Mouse (Mus musculus) cerebellum, adult 9-10 months (tissue): ENCODE measurements around the gene Foxd2.

Experiments used
- DNase-seq: peaks from one replicate; pipeline ENCODE4 v3.0.0; 2022

The Foxd2 gene

DNA sequence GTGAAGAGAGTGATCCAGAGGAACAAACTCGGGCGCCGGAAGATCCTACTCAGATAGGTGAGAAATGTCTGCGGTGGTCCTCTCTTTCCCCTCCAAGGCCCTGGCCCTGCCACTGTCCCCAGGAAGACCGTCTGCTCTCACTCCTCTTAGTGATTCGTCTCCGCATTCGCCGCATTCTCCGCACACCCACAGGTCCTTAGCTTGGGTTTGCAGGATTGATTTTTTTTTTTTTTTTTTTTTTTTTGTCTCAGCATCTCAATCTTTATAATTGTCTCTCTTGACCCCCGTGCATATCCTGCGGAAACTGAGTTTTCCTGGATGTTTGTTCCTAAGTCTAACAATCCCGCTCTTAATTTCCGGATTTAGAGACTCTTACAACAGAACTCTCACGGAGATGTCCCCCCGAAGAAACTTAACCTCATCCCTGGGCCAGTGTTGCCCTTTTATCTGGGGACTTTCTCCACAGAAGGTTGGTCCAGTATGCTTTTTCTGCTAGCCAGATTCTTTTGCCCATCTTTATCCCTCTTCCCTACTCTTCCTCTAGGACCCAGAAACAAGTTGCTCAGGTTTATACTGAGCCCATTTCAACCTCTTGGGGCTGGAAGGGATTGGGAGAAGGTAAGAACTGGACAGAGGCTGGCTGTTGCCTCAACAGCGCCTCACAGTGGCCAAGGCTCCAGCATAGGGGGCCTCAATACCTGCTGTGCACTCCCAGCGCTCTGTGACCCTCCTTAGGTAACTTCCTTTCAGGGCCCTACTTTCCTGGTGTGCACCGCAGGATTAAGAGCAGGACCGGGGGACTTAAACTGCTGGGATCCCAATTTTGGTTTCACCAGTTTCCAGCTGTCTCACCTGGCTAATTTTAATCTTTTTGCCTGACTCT, 1.2 kb upstream of the Foxd2 start:
- DNase-seq = no peak

DNA sequence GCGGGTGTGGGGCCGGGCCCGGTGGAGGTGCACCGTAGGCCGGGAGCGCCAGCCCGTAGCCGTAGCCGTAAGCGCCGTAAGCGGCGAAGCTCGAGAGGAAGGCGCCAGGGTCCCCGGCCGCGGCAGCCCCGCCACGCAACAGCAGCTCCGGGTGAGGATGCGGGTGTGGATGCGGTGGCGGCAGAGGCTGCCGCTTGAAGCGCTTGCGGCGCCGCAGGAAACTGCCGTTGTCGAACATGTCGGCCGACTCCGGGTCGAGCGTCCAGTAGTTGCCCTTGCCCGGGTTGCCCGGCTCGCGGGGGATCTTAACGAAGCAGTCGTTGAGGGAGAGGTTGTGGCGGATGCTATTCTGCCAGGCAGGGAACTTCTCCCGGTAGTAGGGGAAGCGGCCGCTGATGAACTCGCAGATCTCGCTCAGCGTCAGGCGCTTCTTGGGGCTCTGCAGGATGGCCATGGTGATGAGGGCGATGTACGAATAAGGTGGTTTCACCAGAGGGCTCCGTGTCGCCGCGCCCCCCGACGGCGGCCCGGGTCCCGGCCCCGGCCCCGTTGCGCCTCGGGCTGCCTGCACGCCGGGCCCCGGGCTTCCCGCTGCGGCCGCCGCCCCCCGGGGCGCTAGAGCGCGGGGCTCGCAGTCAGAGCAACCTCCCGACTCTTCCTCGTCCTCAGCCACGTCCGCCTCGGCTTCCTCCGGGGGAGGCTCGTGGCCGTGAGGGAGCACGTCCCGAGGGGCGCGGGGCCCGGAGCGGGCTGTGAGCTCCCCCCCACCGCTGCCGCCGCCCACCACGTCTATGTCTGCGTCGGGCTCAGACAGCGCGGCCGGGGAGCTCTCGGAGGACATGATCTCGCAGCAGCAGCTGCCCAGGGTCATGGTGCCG, 483 bp downstream of the Foxd2 start:
- no peak for DNase-seq

DNA sequence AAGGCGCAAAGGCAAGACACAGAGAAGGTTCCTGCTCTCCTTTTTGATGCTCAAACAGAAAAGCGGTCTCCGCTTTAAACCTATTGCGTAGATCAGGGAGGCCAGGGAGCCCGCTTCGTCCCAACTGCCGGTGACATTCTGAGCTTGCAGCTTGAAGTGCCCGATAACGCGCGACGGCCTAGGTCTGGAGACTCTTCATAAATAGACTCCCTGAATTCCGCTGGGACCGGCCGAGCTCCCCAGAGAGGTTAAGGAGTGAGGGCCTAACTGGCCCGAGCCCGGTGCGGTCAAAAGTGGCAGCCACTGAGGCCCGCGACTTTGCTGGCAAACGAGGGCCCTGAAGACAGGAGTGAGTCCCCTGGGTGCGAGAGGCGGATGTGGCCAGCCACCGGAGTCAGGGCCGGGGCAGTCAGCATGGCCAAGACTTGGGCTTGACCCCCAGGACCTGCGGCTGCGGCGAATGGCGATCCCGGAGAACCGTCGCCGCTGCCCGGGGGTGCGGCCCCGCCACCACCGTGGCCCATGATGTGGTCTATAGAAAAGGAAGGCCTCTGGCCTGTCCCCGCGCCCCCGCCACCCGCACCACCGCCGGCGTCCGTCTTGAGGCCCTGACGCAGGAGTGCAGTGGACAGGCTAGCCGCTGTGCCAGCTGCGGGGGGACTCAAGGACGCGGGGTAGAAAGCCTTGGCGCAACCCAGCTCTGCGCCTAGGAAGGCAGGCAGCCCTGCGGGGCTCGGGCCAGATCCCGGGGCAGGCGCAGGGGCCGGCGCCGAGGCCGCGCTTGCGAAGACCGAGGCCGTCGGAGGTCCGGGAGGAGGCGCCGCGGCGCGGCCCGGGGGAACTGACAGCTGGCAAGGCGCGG, 1.4 kb downstream of the Foxd2 start:
- DNase-seq = no peak

- no peak for DNase-seq
These were observed 2.5 kb downstream of the Foxd2 start for GRCm38 (mm10) chr4:114905969-114906680.

GRCm38 (mm10) chr4:114905501-114905900, 3.2 kb downstream of the Foxd2 start:
- DNase-seq = no peak

DNA sequence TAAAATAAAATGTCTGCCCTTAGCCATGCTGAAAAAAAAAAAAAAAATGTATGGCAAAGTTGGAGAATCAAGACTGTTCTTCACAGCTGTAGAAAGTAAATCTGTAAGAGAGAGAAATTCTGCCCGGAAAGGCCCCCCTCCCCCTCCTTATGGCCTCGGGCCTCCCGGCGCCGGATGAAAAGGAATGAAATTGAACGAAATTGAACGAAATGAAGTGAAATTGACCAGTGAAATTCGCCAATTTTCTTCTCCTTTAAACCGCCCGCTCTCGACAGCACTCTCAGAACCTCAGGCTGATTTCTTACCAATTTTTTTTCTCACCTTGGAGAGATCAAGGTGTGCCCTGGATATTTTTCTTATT, 5.3 kb downstream of the Foxd2 start:
- no peak for DNase-seq

- DNase-seq = no peak
These were observed 5.8 kb downstream of the Foxd2 start for GRCm38 (mm10) chr4:114902641-114903421.

GRCm38 (mm10) chr4:114901643-114902351, 6.9 kb downstream of the Foxd2 start:
- no peak for DNase-seq

GRCm38 (mm10) chr4:114900866-114901642, 7.6 kb downstream of the Foxd2 start:
- no peak for DNase-seq

- no peak for DNase-seq
These were observed 8.8 kb downstream of the Foxd2 start for GRCm38 (mm10) chr4:114899885-114900284.

GRCm38 (mm10) chr4:114897853-114898252, 10.8 kb downstream of the Foxd2 start:
- DNase-seq = no peak

DNA sequence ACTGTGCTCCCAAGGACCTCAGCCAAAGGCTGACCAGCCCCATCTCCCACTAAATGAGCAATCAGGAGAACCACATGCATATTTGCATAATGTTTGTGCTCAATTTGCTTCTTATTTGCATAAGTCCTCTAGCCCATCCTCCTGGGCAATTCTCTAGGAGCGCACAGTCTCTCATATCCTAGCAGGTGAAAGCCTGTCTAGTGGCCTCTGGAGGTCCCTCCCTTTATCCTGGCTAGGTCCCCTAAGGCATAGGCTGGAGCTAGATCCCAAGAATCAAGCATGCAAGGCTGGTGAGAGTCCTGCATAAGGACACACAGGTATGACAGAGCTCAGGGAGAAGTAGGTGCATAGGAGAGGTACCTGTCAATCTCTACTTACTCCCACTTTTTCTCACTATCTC, 26.4 kb downstream of the Foxd2 start:
- DNase-seq = no peak

- no peak for DNase-seq
These were observed 32.2 kb downstream of the Foxd2 start for GRCm38 (mm10) chr4:114876441-114876972.

GRCm38 (mm10) chr4:114869765-114870490, 38.7 kb downstream of the Foxd2 start:
- no peak for DNase-seq

DNA sequence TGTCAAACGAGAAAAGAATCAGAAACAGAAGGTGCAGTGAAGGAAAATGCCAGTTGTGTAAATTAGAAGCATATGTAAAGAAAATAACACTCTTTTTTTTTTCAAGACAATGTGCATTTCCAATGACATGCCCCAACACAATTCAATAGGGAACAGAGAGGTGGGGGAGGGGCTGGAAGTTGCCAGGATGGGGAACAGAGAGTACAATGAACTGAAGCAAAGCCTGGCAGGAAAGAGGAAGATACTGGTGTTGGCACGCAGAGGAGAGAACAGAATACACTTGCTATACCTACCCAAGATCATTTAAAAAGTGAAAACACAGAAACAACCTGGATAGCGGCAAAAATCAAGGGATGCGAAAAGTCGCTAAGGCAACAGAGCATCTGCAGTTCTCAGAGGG, 45.5 kb downstream of the Foxd2 start:
- no peak for DNase-seq

GRCm38 (mm10) chr4:114858426-114858825, 50.2 kb downstream of the Foxd2 start:
- no peak for DNase-seq
